15 mouse cellular contexts compared by ENCODE assay signal in the genomic region with DNA sequence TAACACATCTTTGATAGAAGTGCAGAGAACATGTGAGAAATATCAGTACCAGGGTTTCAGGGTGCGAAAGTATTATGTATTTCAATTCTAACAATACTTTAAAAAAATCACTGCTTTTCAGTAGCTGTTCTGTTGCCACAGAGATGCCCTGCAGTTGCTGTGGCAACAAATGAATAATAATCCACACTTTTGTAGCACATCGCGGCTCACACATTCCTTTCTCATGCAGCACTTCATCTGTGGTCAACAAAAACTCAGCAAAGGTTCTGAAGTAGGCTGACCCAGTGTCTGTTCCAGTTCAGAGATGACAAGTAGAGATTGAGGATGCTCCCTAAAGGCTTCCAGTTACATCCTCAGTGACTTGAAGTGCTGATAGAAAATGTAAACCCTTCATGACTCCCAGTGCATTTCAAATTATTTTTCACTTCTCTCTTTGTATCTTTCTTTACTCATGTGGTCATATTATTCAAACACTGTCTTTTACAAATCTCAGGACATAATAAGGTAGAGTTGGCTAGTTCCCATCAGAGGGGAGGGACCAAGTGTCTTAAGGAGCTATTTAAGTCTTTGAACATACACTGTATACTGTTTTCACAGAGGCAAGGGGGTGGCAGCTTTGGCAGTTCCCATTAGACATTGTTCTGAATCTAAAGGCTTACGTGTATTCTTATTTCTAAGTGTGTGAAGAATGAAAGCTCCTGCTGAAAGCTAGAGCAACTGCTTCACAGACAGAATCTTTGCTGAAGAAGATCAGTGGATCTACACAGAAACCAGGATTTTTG.
DNase-seq lines count a peak whose midpoint lies in the region; ATAC-seq lines count a peak whose summit lies in the region.
"Had no signal": no experiment of that assay in that cellular context is flagged by ENCODE, and none has a peak within 500 bp of the region (broad histone marks: within the 10 kb centered on the region; RNA-seq: fewer than 3 reads in every experiment).

No protein-coding gene starts in this region.

- H3K9me3 ChIP-seq in forebrain, embryonic 15.5 days: no peaks in the 10 kb centered on the region
- no peaks in the 10 kb centered on the region for H3K9me3 ChIP-seq in midbrain, embryonic 14.5 days (ENCODE audit: control insufficient read depth, low read length)
- no peaks in the 10 kb centered on the region for H3K9me3 ChIP-seq in kidney, embryonic 15.5 days (replicated peaks)
- H3K9me3 ChIP-seq: heart, embryonic 10.5 days; limb, embryonic 12.5 days; neural tube, embryonic 15.5 days; stomach, embryonic 15.5 days had no signal

- no peak overlapping the region for H3K4me2 ChIP-seq in forebrain, embryonic 15.5 days (replicated peaks)
- no peak overlapping the region for H3K4me2 ChIP-seq in midbrain, embryonic 14.5 days (ENCODE audit: low read length)
- no peak overlapping the region for H3K4me2 ChIP-seq in kidney, embryonic 15.5 days
- H3K4me2 ChIP-seq: limb, embryonic 12.5 days; neural tube, embryonic 15.5 days; stomach, embryonic 15.5 days had no signal

- H3K27ac ChIP-seq in forebrain, embryonic 15.5 days (replicated peaks): no peak overlapping the region
- no peak overlapping the region for H3K27ac ChIP-seq in midbrain, embryonic 14.5 days (replicated peaks; ENCODE audit: low read depth, low read length)
- H3K27ac ChIP-seq in kidney, embryonic 15.5 days: no peak overlapping the region
- H3K27ac ChIP-seq: heart, embryonic 10.5 days; limb, embryonic 12.5 days; neural tube, embryonic 15.5 days; stomach, embryonic 15.5 days had no signal

- H3K9ac ChIP-seq in forebrain, embryonic 15.5 days (replicated peaks): no peak overlapping the region
- no peak overlapping the region for H3K9ac ChIP-seq in midbrain, embryonic 14.5 days (replicated peaks; ENCODE audit: low read length)
- H3K9ac ChIP-seq in kidney, embryonic 15.5 days: no peak overlapping the region
- H3K9ac ChIP-seq: limb, embryonic 12.5 days; neural tube, embryonic 15.5 days; stomach, embryonic 15.5 days had no signal

- peaks cover 10% of the 10 kb centered on the region for H3K4me1 ChIP-seq in forebrain, embryonic 15.5 days
- peaks cover 6% of the 10 kb centered on the region; the same call in 1 of the 2 replicates for H3K4me1 ChIP-seq in midbrain, embryonic 14.5 days (ENCODE audit: control insufficient read depth, insufficient read depth, low read length)
- no peaks in the 10 kb centered on the region for H3K4me1 ChIP-seq in kidney, embryonic 15.5 days
- H3K4me1 ChIP-seq: heart, embryonic 10.5 days; limb, embryonic 12.5 days; neural tube, embryonic 15.5 days; stomach, embryonic 15.5 days had no signal

- ATAC-seq in forebrain, embryonic 15.5 days (replicated peaks): peak; percentile 58
- no peak for ATAC-seq in midbrain, embryonic 14.5 days (ENCODE audit: low FRiP score, low TSS enrichment)
- no peak for ATAC-seq in kidney, embryonic 15.5 days (replicated peaks; ENCODE audit: low FRiP score)

- no peaks in the 10 kb centered on the region for H3K36me3 ChIP-seq in forebrain, embryonic 15.5 days
- H3K36me3 ChIP-seq in midbrain, embryonic 14.5 days (ENCODE audit: control insufficient read depth, insufficient read depth, low read length): no peaks in the 10 kb centered on the region
- no peaks in the 10 kb centered on the region for H3K36me3 ChIP-seq in kidney, embryonic 15.5 days
- H3K36me3 ChIP-seq: heart, embryonic 10.5 days; limb, embryonic 12.5 days; neural tube, embryonic 15.5 days; stomach, embryonic 15.5 days had no signal

- 11% methylated on average over 4 of the region's 4 CpGs for WGBS in forebrain, embryonic 15.5 days
- WGBS in midbrain, embryonic 14.5 days: 14% methylated on average over 4 of the region's 4 CpGs
- 64% methylated on average over 4 of the region's 4 CpGs for WGBS in kidney, embryonic 15.5 days

- H3K27me3 ChIP-seq in forebrain, embryonic 15.5 days: no peaks in the 10 kb centered on the region
- H3K27me3 ChIP-seq in midbrain, embryonic 14.5 days (ENCODE audit: control insufficient read depth, insufficient read depth, low read length): no peaks in the 10 kb centered on the region
- no peaks in the 10 kb centered on the region for H3K27me3 ChIP-seq in kidney, embryonic 15.5 days
- H3K27me3 ChIP-seq: limb, embryonic 12.5 days; neural tube, embryonic 15.5 days; stomach, embryonic 15.5 days had no signal

- DNase-seq in layer of hippocampus, adult 11-12 months (ENCODE audit: low spot score): peak; percentile 4
- no peak for DNase-seq in layer of hippocampus, adult 9-10 months (ENCODE audit: low spot score)
- peak; percentile 40 for DNase-seq in brain, adult 2 months (ENCODE audit: low read depth, low spot score)
- DNase-seq in midbrain, embryonic 14.5 days: peak; percentile 49
- no peak for DNase-seq in cerebellum, adult 11-12 months
- no peak for DNase-seq in natural killer cell, adult 2 months (ENCODE audit: low spot score in 2 of 2)
- DNase-seq: adrenal gland, adult 2 months; heart, postnatal 4 days; kidney, adult 2 months had no signal

- H3K4me3 ChIP-seq in forebrain, embryonic 15.5 days: no peak overlapping the region
- no peak overlapping the region for H3K4me3 ChIP-seq in midbrain, embryonic 14.5 days (replicated peaks; ENCODE audit: low read depth, low read length)
- no peak overlapping the region for H3K4me3 ChIP-seq in kidney, embryonic 15.5 days (replicated peaks)
- H3K4me3 ChIP-seq: heart, embryonic 10.5 days; limb, embryonic 12.5 days; neural tube, embryonic 15.5 days; stomach, embryonic 15.5 days had no signal

Comparison
In these comparisons a context has a peak if more than half of its experiments do, and no peak if none do; other contexts are left out.
1. DNase-seq: peak in layer of hippocampus, adult 11-12 months (single experiment), brain, adult 2 months (single experiment) and midbrain, embryonic 14.5 days (single experiment); none in layer of hippocampus, adult 9-10 months (single experiment), cerebellum, adult 11-12 months (single experiment) and natural killer cell, adult 2 months (0 of 2).